Mouse (Mus musculus): ENCODE results near the gene Slc25a5. TPM values are rescaled to one million over a fixed set of nuclear protein-coding genes. Genes with fewer than 3 reads are reported as not detected.
A peak's percentile ranks its signal among the peaks of the same experiment; 100 is the strongest.

The Slc25a5 gene
- polyA plus RNA-seq, 1 experiment from 2014 or later = 587 TPM

- no peaks in the 10 kb centered on the region for H3K36me3 ChIP-seq (replicated peaks; ENCODE audit: control insufficient read depth, insufficient read depth, low read depth, low read length)
- ATAC-seq (replicated peaks; ENCODE audit: insufficient number of reproducible peaks, low FRiP score, low TSS enrichment, low read depth) (0 out of 2 replicates have a peak, but pooled peaks have one; percentile 30), DNase-seq (ENCODE audit: low spot score) (no peak)
- H3K4me3 ChIP-seq (ENCODE audit: low read depth, low read length) = no peak overlapping the region
- H3K27ac ChIP-seq (replicated peaks; ENCODE audit: low read depth, low read length) = peak overlapping the region; percentile 59
- no peaks in the 10 kb centered on the region for H3K9me3 ChIP-seq (replicated peaks; ENCODE audit: control insufficient read depth, low read length)
- 32% methylated on average over 8 of the region's 8 CpGs for WGBS
- H3K27me3 ChIP-seq (ENCODE audit: control insufficient read depth, insufficient read depth, low read length) = no peaks in the 10 kb centered on the region
- H3K9ac ChIP-seq (replicated peaks; ENCODE audit: low read length) = no peak overlapping the region; the same call in 1 of the 2 replicates
- H3K4me2 ChIP-seq (ENCODE audit: low read depth, low read length) = peak overlapping the region; percentile 26
- H3K4me1 ChIP-seq (ENCODE audit: control insufficient read depth, insufficient read depth, low read length) = no peaks in the 10 kb centered on the region
Measured at GRCm38 (mm10) chrX:36816368-36816899, 21.0 kb downstream of the Slc25a5 start.

GRCm38 (mm10) chrX:36816953-36817441 lies 21.5 kb downstream of the Slc25a5 start:
- ATAC-seq (replicated peaks; ENCODE audit: insufficient number of reproducible peaks, low FRiP score, low TSS enrichment, low read depth) = peak; percentile 93

GRCm38 (mm10) chrX:36819575-36819974 lies 24.1 kb downstream of the Slc25a5 start:
- H3K4me2 ChIP-seq (ENCODE audit: low read depth, low read length) = no peak overlapping the region
- H3K4me1 ChIP-seq (ENCODE audit: control insufficient read depth, insufficient read depth, low read length) = no peaks in the 10 kb centered on the region
- no peak overlapping the region for H3K27ac ChIP-seq (replicated peaks; ENCODE audit: low read depth, low read length)
- WGBS = 59% methylated on average over 4 of the region's 4 CpGs
- DNase-seq (ENCODE audit: low spot score) (no peak), ATAC-seq (replicated peaks; ENCODE audit: insufficient number of reproducible peaks, low FRiP score, low TSS enrichment, low read depth) (no peak)
- no peak overlapping the region for H3K4me3 ChIP-seq (ENCODE audit: low read depth, low read length)
- H3K9ac ChIP-seq (replicated peaks; ENCODE audit: low read length) = no peak overlapping the region
- no peaks in the 10 kb centered on the region for H3K9me3 ChIP-seq (replicated peaks; ENCODE audit: control insufficient read depth, low read length)
- no peaks in the 10 kb centered on the region for H3K27me3 ChIP-seq (ENCODE audit: control insufficient read depth, insufficient read depth, low read length)
- no peaks in the 10 kb centered on the region for H3K36me3 ChIP-seq (replicated peaks; ENCODE audit: control insufficient read depth, insufficient read depth, low read depth, low read length)

More at GRCm38 (mm10) chrX:36816953-36817441, 21.5 kb downstream of the Slc25a5 start:
- no peaks in the 10 kb centered on the region for H3K4me1 ChIP-seq (ENCODE audit: control insufficient read depth, insufficient read depth, low read length)
- peak overlapping the region; percentile 59 for H3K27ac ChIP-seq (replicated peaks; ENCODE audit: low read depth, low read length)
- H3K27me3 ChIP-seq (ENCODE audit: control insufficient read depth, insufficient read depth, low read length) = no peaks in the 10 kb centered on the region
- no peaks in the 10 kb centered on the region for H3K36me3 ChIP-seq (replicated peaks; ENCODE audit: control insufficient read depth, insufficient read depth, low read depth, low read length)
- H3K9me3 ChIP-seq (replicated peaks; ENCODE audit: control insufficient read depth, low read length) = no peaks in the 10 kb centered on the region
- H3K9ac ChIP-seq (replicated peaks; ENCODE audit: low read length) = no peak overlapping the region; the same call in 1 of the 2 replicates
- no peak overlapping the region for H3K4me3 ChIP-seq (ENCODE audit: low read depth, low read length)
- 13% methylated on average over 9 of the region's 10 CpGs for WGBS
- DNase-seq (ENCODE audit: low spot score) = peak; percentile 82
- H3K4me2 ChIP-seq (ENCODE audit: low read depth, low read length) = peak overlapping the region; percentile 26; the same call in 1 of the 2 replicates

- H3K36me3 ChIP-seq (replicated peaks; ENCODE audit: control insufficient read depth, insufficient read depth, low read depth, low read length) = no peaks in the 10 kb centered on the region
- H3K27ac ChIP-seq (replicated peaks; ENCODE audit: low read depth, low read length) = no peak overlapping the region
- 18% methylated on average over 4 of the region's 4 CpGs for WGBS
- H3K4me1 ChIP-seq (ENCODE audit: control insufficient read depth, insufficient read depth, low read length) = no peaks in the 10 kb centered on the region
- H3K9ac ChIP-seq (replicated peaks; ENCODE audit: low read length) = no peak overlapping the region
- H3K4me3 ChIP-seq (ENCODE audit: low read depth, low read length) = no peak overlapping the region
- no peaks in the 10 kb centered on the region for H3K9me3 ChIP-seq (replicated peaks; ENCODE audit: control insufficient read depth, low read length)
- no peaks in the 10 kb centered on the region for H3K27me3 ChIP-seq (ENCODE audit: control insufficient read depth, insufficient read depth, low read length)
- ATAC-seq (replicated peaks; ENCODE audit: insufficient number of reproducible peaks, low FRiP score, low TSS enrichment, low read depth) = no peak
- no peak overlapping the region for H3K4me2 ChIP-seq (ENCODE audit: low read depth, low read length)
- peak; percentile 65 for DNase-seq (ENCODE audit: low spot score)
Measured at GRCm38 (mm10) chrX:36820201-36820600, 24.8 kb downstream of the Slc25a5 start.

GRCm38 (mm10) chrX:36823932-36824711 lies 28.7 kb downstream of the Slc25a5 start:
- no peak overlapping the region for H3K9ac ChIP-seq (replicated peaks; ENCODE audit: low read length)
- H3K9me3 ChIP-seq (replicated peaks; ENCODE audit: control insufficient read depth, low read length) = no peaks in the 10 kb centered on the region
- H3K36me3 ChIP-seq (replicated peaks; ENCODE audit: control insufficient read depth, insufficient read depth, low read depth, low read length) = no peaks in the 10 kb centered on the region
- H3K27me3 ChIP-seq (ENCODE audit: control insufficient read depth, insufficient read depth, low read length) = no peaks in the 10 kb centered on the region
- ATAC-seq (replicated peaks; ENCODE audit: insufficient number of reproducible peaks, low FRiP score, low TSS enrichment, low read depth) = no peak
- no peak overlapping the region for H3K27ac ChIP-seq (replicated peaks; ENCODE audit: low read depth, low read length)
- no peak overlapping the region for H3K4me3 ChIP-seq (ENCODE audit: low read depth, low read length)
- H3K4me1 ChIP-seq (ENCODE audit: control insufficient read depth, insufficient read depth, low read length) = no peaks in the 10 kb centered on the region
- DNase-seq (ENCODE audit: low spot score) = no peak
- 80% methylated on average over 10 of the region's 10 CpGs for WGBS
- H3K4me2 ChIP-seq (ENCODE audit: low read depth, low read length) = no peak overlapping the region

GRCm38 (mm10) chrX:36825032-36825431 lies 29.6 kb downstream of the Slc25a5 start:
- DNase-seq (ENCODE audit: low spot score) (no peak), ATAC-seq (replicated peaks; ENCODE audit: insufficient number of reproducible peaks, low FRiP score, low TSS enrichment, low read depth) (no peak)
- 73% methylated on average over 2 of the region's 2 CpGs for WGBS
- no peaks in the 10 kb centered on the region for H3K27me3 ChIP-seq (ENCODE audit: control insufficient read depth, insufficient read depth, low read length)
- no peaks in the 10 kb centered on the region for H3K9me3 ChIP-seq (replicated peaks; ENCODE audit: control insufficient read depth, low read length)
- no peaks in the 10 kb centered on the region for H3K36me3 ChIP-seq (replicated peaks; ENCODE audit: control insufficient read depth, insufficient read depth, low read depth, low read length)
- H3K4me3 ChIP-seq (ENCODE audit: low read depth, low read length) = no peak overlapping the region
- H3K4me1 ChIP-seq (ENCODE audit: control insufficient read depth, insufficient read depth, low read length) = no peaks in the 10 kb centered on the region
- no peak overlapping the region for H3K9ac ChIP-seq (replicated peaks; ENCODE audit: low read length)
- H3K4me2 ChIP-seq (ENCODE audit: low read depth, low read length) = no peak overlapping the region
- H3K27ac ChIP-seq (replicated peaks; ENCODE audit: low read depth, low read length) = no peak overlapping the region

- no peak for DNase-seq (ENCODE audit: low spot score)
- H3K4me1 ChIP-seq (ENCODE audit: control insufficient read depth, insufficient read depth, low read length) = no peaks in the 10 kb centered on the region
- no peak overlapping the region for H3K9ac ChIP-seq (replicated peaks; ENCODE audit: low read length)
- H3K27ac ChIP-seq (replicated peaks; ENCODE audit: low read depth, low read length) = no peak overlapping the region
- H3K36me3 ChIP-seq (replicated peaks; ENCODE audit: control insufficient read depth, insufficient read depth, low read depth, low read length) = no peaks in the 10 kb centered on the region
- 94% methylated on average over 4 of the region's 5 CpGs for WGBS
- no peak for ATAC-seq (replicated peaks; ENCODE audit: insufficient number of reproducible peaks, low FRiP score, low TSS enrichment, low read depth)
- no peaks in the 10 kb centered on the region for H3K9me3 ChIP-seq (replicated peaks; ENCODE audit: control insufficient read depth, low read length)
- no peak overlapping the region for H3K4me3 ChIP-seq (ENCODE audit: low read depth, low read length)
- H3K27me3 ChIP-seq (ENCODE audit: control insufficient read depth, insufficient read depth, low read length) = no peaks in the 10 kb centered on the region
- H3K4me2 ChIP-seq (ENCODE audit: low read depth, low read length) = no peak overlapping the region
Measured at GRCm38 (mm10) chrX:36826873-36827272, 31.4 kb downstream of the Slc25a5 start.

GRCm38 (mm10) chrX:36830271-36830670 lies 34.8 kb downstream of the Slc25a5 start:
- no peaks in the 10 kb centered on the region for H3K9me3 ChIP-seq (replicated peaks; ENCODE audit: control insufficient read depth, low read length)
- H3K9ac ChIP-seq (replicated peaks; ENCODE audit: low read length) = no peak overlapping the region
- 39% methylated on average over 5 of the region's 5 CpGs for WGBS
- H3K36me3 ChIP-seq (replicated peaks; ENCODE audit: control insufficient read depth, insufficient read depth, low read depth, low read length) = no peaks in the 10 kb centered on the region
- no peak overlapping the region for H3K4me2 ChIP-seq (ENCODE audit: low read depth, low read length)
- H3K4me1 ChIP-seq (ENCODE audit: control insufficient read depth, insufficient read depth, low read length) = no peaks in the 10 kb centered on the region
- H3K27ac ChIP-seq (replicated peaks; ENCODE audit: low read depth, low read length) = no peak overlapping the region
- ATAC-seq (replicated peaks; ENCODE audit: insufficient number of reproducible peaks, low FRiP score, low TSS enrichment, low read depth) = no peak
- no peak overlapping the region for H3K4me3 ChIP-seq (ENCODE audit: low read depth, low read length)
- peak; percentile 18 for DNase-seq (ENCODE audit: low spot score)
- no peaks in the 10 kb centered on the region for H3K27me3 ChIP-seq (ENCODE audit: control insufficient read depth, insufficient read depth, low read length)

All from embryonic facial prominence, embryonic 11.5 days (tissue).